Mouse (Mus musculus): Measurements from ENCODE around the gene Ccin.

Gene Ccin

DNA sequence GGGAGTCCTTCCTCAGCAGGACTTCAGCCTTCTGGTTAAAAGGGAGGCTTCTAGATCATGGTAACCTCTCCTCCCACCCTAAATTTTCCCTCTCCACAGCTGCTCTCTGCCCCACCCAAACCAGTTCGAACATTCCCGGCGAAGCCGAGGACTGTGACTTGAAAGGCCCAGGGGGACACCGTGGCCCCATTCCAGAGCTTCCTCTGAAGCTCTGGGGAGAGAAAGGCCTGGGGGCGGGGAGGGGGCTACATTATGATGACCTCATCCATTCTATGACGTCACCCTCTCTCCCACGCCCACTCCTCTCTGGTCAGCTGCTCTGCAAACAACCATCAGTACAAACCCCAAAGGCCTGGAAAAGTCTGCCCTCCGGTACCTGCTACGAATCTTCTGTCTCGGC, at the start of gene Ccin:
Gene Ccin, plus strand, starts transcription at position 303 of the 400 bp plus-strand sequence.
- DNase-seq (ENCODE audit: low spot score in 2 of 2) = no peak

DNA sequence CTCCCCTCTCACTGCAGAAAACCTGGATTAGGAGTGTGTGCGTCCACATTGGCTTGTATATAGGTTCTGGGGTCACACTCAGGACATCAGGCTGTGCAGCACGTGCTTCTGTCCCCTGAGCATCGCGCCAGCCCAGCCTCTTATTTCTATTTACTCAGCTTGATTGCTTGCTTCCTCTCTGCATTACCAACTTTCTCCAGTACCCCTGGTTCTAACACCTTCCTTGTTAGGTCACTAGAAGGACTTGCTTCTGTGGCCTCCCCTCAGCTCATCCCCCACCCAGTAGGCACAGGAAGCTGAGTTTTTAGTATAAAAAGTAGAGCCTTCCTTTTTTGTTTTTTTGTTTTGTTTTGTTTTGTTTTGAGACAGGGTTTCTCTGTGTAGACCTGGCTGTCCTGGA, 47.1 kb upstream of the Ccin start:
- DNase-seq (ENCODE audit: low spot score in 2 of 2) = no peak

DNA sequence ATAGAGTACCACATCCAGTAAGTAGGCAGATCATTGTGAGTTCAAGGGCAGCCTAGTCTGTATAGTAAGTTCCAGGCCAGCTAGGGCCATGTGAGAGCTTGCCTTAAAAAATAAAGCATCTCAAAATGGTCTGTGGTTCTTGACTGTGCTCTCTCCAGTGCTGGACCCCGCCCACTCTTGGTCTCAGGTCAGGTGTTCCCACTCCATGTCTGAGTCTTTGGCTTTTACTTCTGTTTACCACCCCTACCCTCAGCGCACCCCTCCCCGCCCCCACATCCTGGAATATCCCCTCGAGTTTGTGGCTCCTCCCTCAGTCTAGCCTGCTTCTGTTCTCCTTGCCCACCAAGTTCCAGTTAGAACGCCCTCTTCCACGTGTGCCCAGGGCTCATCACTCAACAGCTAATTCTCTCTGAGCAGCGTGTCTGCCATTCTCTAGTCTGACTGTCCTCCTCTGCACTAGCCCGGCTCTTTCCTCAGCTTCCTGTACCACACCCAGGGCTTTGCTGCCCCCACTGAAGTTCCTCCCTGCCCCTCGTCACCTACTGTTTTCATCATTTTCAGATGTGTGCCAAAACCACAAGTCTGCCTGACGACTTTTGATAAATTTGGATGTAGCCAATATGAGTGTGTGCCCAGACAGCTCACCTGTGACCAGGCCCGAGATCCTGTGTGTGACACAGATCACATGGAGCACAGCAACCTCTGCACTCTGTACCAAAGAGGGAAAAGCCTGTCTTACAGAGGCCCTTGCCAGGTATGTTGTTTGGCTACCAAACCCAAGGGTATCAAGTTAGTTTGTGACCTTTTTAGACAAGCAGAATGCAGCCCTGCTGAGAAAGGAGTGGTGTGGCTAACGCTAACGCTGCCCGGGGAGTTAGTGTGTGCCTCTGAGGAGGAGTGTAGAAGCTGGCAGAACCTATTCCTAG, 46.3 kb upstream of the Ccin start:
- DNase-seq (ENCODE audit: low spot score in 2 of 2) = no peak

DNA sequence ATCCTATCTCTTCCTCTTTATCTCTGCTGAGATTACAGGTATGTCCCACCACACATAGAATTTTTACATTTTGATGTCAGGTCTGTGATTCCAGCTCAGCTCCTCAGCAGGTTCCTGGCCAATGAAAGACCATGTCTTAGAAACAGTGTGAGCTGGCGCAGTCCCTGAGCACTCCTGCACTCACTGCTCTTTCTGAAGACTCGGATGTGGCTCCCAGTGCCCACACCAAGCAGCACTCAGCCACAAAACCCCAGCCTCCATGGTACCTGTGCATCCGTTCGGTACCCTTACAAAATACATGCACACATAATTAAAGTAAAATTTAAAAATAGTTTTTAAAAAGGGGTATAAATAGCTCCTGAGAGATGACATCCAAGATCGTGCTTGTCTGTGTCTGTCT, 42.0 kb upstream of the Ccin start:
- no peak for DNase-seq (ENCODE audit: low spot score in 2 of 2)

DNA sequence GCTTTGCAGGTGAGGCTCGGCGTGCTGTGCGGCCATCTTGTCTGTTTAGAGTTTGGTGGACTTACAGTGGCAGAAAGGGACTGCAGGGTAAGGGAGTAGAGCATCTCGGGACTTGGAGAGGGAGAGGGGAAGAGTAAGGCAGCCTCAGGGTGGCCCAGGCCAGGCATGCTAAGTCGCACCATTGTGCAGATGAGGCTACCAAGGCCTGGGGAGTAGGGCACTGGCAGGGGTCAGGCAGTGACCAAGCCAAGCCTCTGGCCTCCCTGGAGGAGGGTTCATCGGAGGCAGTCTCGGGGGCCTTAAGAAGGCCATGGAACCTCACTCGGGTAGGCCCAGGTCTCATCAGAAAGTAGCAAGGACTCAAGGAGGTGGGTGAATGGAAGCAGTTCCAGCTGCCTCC, 40.9 kb upstream of the Ccin start:
- no peak for DNase-seq (ENCODE audit: low spot score in 2 of 2)

DNA sequence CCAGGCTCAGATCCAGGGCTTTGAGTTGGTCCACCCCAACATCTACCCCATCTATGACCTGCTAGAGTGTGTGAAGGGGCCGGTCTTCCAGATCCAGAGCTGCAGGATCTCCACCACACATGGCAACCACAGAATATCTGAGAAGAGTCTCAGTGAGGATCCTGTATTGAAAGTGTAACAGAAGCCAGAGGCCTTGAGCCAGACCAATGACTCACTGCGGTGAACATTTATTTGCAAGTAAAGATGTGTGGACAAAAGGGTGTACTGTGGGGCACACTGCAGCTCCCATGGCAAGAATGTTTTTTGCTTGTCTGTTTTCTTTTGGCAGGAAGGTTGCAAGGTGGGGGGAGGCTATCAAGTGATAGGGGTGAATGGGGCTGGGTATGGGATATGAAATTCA, 35.7 kb upstream of the Ccin start:
- no peak for DNase-seq (ENCODE audit: low spot score in 2 of 2)

DNA sequence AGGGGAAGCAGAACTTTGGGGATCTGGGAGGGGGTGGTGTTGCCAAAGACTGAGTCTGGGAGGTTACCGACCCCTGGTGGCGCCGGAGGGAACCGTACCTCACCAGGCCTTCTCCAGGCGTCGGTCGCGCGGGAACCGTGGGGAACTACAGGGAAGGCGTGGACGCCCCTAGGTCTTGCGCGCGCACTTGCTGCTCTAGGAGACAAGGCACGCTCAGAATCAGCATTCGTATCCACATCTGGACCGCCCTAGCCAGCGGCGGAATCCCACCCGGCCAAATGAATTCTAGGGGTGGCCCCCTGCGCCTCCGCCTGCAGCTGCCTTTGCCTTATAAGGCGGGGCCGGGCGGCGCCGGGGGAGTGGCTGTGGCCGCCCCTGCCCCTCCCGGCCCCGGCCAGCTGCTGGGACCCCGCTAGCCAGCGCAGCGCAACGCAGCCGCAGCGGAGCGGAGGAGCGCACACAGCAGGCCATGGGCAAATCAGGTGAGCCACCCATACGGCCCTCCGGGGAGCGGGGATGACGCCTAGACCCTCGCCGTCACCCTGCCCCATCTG, 25.9 kb upstream of the Ccin start, which contains the start of gene Glipr2:
Gene Glipr2, plus strand, starts transcription at position 110 of the 554 bp plus-strand sequence.
- DNase-seq (ENCODE audit: low spot score in 2 of 2) = peak; percentile 48 to 68

DNA sequence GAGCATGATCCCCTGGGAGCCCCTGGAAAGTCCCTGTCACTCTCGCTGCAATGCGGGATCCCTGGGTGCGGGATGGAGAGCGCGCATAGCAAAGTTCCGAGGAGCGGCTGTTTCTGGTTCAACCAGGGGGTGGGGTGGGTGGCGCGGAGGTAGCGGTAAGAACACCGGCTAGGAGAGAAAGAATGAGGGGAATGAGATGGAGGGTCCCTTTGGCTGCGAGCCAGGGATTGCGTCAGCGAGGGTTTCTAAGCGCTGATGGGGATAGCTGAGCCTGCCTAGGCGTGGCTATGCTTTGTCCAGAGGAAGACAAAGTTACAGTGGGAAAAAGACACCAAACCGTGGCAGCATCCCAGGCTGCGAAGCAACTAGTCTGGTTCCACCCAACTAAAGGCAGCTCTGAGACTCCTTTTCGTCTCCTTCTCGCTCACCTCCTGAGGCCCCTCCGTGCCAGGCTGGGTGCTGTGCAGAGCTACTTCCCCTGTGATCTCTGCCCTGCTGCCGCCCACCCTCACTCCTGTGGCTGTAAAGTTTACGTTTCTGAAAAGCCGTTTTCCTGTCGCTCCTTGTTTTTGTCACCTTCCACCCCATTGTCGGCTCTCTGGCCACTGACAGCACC, 25.3 kb upstream of the Ccin start:
- DNase-seq (ENCODE audit: low spot score in 2 of 2) = peak in 1 of 2 experiments; percentile 50

DNA sequence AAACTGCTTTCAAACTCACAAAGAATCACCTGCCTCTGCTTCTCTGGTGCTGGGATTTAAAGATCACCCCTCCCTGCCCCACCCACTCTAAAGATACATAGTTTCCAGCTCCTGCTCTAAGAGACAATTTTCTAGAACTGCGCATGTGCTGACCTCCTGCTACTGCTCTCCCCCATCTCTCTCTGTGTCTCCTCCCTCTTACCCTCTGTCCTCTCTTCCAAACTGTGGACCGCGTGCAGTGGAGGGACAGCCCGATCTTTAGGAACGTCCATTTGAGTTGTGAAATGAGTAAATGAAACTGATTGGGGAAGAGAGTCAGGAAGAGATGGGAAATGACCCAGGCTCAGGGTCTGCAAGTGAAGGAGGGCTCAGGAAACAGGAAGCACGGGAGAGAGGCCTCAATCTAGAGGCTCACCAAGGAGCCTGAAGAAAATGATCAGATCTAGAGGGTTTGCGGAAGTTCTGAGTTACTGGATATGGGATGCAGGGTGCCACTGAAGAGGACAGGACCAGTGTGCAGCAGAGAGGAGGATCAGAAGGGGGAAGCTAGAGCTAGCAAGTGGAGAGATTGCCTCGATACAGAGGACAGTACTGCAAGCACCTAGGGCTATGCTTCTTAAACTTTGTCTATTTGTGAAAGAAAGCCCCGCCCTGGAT, 23.6 kb upstream of the Ccin start:
- DNase-seq (ENCODE audit: low spot score in 2 of 2) = no peak

DNA sequence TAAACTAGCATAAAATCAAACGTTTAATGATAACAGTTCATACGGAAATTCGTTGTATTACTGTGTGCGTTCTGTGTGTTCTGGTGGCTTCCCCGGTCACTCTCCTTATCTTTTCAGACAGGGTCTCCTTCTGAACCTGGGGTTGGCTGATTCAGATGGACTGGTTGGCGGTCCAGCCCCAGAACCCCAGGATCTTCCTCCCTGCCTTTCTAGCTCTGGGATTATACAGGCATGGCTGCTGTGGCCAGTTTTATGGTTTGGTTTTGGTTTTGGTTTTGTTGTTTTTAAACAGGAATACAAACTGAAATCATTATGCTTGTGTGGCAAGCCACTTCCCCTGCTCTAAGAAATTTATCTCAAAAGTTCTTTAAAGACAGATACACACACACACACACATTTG, 23.1 kb upstream of the Ccin start:
- DNase-seq (ENCODE audit: low spot score in 2 of 2) = no peak

DNA sequence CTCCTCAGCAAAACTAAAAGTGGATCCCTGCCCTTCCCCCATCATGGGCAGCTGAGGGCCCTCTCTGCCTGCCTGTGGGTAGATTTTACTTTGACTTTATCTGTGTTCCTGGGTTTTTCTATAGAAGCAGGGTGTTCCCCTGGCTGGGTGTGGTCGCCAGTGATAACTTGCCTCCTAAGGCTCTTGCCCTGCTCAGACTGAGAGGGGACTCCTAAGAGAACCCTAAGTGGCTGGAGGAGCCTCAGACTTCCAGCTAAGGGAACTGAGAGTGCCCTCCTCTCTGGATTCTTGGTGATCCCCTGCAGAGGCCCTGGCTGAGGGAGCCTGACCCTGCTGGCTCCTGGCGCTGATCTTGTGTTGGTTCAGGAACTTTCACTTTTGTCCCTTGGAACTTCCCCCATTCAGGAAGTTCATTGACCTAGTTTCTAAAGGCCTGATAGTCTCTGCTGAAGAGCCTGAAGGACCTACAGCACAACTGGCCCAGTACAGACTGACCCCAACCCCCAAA, 18.9 kb upstream of the Ccin start:
- DNase-seq (ENCODE audit: low spot score in 2 of 2) = no peak

DNA sequence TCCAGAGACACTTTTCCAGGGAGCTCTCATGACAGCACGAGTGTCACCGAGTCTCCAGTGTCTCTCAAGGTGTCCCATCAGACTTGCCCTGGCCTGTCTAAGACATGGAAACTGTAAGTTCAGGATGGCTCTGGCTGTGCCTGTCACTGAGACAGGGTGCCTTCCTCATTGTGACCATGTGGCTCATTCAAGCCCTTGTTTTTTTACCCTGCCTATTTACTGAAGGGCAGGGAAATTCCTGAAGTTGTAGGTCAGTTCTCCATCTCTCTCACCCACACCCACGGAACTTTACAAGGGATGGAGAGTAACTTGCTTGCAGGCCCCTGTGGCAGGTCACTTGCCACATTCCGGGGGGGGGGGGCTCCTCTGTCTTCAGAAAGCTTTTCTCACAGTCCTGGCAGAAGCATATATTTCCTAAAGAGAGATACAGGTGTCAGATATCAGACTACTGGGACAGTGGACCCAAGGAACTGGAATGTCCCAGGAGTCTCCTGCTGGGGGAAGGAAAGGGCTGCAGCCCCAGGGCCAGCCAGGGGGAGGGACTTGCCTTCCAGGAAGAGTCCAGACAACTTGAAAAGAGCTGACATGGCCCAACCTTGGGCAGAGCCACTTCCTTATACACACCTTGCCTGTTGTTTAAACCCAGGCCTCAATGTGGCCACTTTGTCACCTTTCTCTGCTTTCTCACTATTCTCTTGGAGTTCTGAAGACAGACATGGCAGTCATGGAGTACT, 18.2 kb upstream of the Ccin start:
- no peak for DNase-seq (ENCODE audit: low spot score in 2 of 2)

DNA sequence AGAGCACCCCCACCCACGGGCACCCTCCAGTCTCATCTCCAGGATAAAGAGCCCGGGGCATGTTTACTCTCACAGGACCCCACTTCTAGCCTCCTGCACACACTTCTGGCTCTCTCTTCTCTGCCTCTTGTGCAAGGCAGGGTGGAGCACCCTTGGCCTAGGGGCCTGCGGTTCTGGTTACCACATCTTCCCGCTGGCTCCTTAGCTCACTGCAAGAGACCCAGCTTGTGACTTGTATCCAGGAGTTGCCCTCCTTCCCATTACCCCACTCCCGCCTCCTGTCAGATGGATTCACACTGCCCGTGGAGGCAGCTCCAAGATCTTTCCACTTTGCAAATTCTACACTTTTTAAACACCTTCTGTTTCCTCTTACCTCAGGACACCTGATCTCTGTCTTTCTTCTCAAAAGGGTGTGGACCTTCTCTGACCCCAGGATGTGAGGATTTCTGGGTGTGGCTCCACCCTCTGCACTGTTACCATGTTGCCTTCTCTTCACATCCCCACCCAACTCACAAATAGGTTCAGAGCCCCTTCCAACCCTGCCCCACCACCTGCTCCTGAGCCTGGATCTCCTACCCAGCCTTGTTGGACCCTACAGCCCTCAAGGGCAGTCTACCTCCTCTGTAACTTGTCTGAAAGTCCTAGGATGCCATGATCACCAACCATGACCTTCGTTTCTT, 17.3 kb upstream of the Ccin start:
- DNase-seq (ENCODE audit: low spot score in 2 of 2) = no peak

DNA sequence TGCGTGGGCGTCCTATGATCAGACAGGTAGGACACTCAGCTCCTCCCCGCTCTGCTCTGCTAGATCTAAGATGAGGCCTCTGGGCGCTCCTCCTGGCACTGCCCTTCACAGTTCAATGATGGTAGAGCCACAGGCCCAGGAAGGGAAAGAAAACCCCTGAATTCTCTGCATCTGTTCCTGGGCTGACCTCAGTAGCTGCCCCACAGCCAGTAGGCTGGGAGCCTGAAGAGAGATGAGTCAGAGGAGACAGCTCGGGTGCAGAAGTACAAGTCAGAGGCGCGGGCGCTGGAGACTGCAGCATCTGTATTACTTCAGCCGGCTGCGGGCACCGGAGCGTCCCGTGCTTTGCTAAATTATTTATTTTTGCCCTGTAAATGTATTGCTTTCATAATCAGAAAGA, 14.6 kb upstream of the Ccin start:
- DNase-seq (ENCODE audit: low spot score in 2 of 2) = peak; percentile 26 to 66

DNA sequence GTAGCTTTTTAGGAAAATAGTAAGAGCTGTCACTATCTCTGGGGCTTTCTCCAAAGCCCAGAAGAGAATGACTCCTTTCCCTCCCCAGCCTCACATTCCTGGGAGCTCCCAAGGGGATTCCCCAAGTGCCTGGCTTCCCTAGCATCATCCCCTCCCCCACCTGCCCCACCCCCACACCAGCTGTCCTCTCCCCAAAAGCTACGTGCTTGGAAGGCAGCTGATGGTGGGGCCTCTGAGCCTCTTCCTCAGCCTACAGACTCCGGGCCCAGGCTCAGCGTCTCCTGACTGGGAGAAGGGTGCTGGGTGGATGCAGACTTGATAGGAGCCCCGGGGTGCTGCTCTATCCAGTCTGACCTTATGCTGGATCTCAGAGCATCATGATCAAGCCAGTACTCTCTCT, 13.9 kb upstream of the Ccin start:
- no peak for DNase-seq (ENCODE audit: low spot score in 2 of 2)

DNA sequence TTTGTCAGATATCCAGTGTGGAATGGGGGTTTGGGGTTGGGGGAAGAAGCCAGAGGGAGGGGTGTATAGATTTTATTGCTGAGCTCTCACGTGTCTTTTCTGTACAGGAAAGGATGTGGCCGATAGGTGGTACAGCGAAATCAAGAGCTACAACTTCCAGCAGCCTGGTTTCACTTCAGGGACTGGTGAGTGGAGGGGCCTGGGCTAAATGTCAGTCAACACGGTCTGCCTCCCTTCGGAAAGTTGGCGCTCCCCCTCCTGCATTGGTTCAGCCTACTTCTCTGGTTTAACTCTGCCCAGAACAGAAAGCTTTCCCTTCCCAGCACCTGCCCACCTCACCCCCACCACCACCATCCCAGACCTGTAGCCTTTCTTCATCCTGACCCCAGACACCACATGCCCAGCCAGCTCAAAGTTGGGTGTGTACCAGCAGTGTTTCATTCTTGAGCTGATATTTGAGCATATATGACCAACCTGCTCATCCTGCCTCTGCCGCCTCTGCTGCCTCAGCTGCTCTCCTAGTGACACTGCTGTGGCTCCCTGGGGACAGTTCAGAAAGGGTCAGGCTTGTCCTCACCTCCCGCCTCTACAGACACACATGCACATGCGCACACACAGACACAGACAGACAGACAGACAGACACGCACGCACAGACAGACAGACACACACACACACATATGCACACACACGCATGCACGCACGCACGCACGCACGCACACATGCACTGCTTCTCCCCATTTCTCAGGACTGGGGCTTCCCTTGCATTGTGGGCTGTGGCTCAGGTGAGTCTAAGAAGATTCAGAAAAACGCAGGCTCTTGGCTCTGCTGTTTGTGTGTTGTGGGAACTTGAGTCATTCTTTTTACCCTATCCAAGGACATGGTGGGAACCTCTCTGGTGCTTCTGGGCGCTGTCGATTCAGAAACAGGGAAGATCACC, 12.6 kb upstream of the Ccin start:
- no peak for DNase-seq (ENCODE audit: low spot score in 2 of 2)

DNA sequence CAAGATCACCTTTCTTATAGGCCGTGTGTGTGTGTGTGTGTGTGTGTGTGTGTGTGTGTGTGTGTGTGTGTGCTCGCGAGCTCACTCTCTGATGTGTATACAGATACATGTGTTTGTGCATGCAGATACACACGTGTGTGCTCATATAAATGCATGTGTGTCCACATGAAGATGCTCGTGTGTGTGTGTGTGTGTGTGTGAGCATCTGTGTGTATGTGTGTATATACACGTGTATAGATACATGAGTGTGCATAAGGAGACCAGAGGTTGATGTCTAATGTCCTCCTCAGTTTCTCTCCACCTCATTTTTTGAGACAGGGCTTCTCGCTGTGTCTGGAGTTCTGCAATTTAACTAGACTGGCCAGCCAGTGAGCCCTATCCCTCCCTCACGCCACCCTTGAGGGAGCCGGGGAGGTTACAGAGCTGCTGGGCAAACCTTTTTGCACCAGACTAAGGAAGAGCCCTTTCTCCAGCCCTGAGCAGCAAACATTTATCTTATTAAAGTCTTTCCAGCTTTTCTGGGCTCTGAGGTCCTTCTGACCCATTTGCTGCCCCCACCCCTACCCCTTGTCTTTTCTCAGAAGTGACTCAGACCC, 11.6 kb upstream of the Ccin start:
- no peak for DNase-seq (ENCODE audit: low spot score in 2 of 2)

DNA sequence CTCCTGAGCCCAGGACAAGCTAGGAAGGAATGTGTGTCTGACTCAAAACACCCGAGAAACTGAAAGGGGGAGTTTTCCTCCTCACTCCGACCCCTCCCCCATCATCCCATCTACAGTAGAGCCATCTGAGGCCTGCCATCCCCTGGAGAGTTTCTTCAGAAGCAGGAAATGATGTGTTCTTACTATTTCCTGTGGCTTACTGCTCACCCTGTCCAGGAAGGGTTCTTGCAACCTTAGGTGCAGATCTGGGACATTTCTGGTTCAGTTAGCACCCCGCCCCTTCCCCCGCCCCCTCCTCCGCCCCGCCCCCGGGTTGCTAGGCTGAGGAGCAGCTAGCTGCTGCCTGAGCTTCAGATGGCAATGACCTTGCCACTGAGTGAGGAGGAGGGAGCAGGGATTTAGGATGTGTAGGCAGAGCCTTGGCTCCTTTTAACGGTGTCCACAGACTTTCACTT, 11.1 kb upstream of the Ccin start:
- no peak for DNase-seq (ENCODE audit: low spot score in 2 of 2)

DNA sequence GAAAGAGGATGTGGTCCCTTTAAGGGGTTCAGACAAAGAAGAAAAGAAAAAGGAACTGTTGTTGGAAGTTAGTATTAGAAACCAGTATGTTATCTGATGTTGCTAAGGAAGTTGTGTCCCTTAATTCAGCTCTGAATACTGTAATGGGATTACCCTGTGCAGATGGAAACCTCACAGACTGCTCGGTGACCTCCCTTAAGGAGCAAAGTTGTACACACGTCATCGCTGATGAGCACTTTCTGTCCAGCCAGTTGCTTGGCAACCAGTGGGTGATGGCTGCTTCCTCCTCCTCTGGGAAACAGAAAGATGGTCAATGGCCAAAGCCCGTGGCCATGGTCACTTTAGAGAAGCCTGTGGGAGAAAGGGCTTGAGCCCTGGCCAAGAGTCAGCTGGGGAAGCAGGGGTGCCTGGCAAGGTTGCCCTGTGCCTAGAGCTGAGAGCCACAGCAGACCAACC, 9.7 kb upstream of the Ccin start:
- no peak for DNase-seq (ENCODE audit: low spot score in 2 of 2)
